Mouse (Mus musculus): ENCODE measurements at regions not wholly inside any gene's neighbourhood (a gene's known extent, or its start where the extent isn't known, plus 50 kb on each side); places are given as distances from the start of the nearest gene placed in this dataset.
"Not testable (repeated sequence)": the region's sequence is repeated elsewhere in the genome, so short reads cannot be mapped to it uniquely, and the experiment has no call there.

- TF ChIP-seq POLR2A (IDR thresholded peaks at IDR 0.05; ENCODE audit: low read depth, low read length); CTCF (IDR thresholded peaks at IDR 0.05; ENCODE audit: extremely low read depth, insufficient read length, insufficient replicate concordance, low read depth, low read length): not testable (repeated sequence)
Observed at GRCm38 (mm10) chr8:20546401-20546800, 68.3 kb upstream of the Gm21119 start.
